Mouse (Mus musculus) retina, postnatal 1 day (tissue): ENCODE measurements around the gene Inhbc.
"Not testable (repeated sequence)": the region's sequence is repeated elsewhere in the genome, so short reads cannot be mapped to it uniquely, and the experiment has no call there.

Experiments used
- DNase-seq: peaks from one replicate; pipeline ENCODE4 v3.0.0-alpha.2; 2012

Gene Inhbc

GRCm38 (mm10) chr10:127326017-127326801, 44.0 kb downstream of the Inhbc start:
- peak; percentile 40 for DNase-seq

GRCm38 (mm10) chr10:127325454-127326016, 44.7 kb downstream of the Inhbc start:
- DNase-seq: no peak

GRCm38 (mm10) chr10:127324495-127324894, 45.7 kb downstream of the Inhbc start:
- peak; percentile 71 for DNase-seq

GRCm38 (mm10) chr10:127323131-127323855, 46.9 kb downstream of the Inhbc start:
- no peak for DNase-seq

- no peak for DNase-seq
These were observed 47.6 kb downstream of the Inhbc start for GRCm38 (mm10) chr10:127322669-127323068.

- no peak for DNase-seq
These were observed 48.1 kb downstream of the Inhbc start for GRCm38 (mm10) chr10:127322178-127322577.

- no peak for DNase-seq
These were observed 48.6 kb downstream of the Inhbc start, which contains the start of gene Arhgap9 for GRCm38 (mm10) chr10:127321621-127322020. Gene Arhgap9, plus strand, starts transcription at chr10:127321964.

- DNase-seq: no peak
These were observed 50.3 kb downstream of the Inhbc start for GRCm38 (mm10) chr10:127319969-127320368.

GRCm38 (mm10) chr10:127318009-127318408, 52.2 kb downstream of the Inhbc start:
- DNase-seq: no peak

- DNase-seq: no peak
These were observed 53.0 kb downstream of the Inhbc start for GRCm38 (mm10) chr10:127317277-127317676.

GRCm38 (mm10) chr10:127314950-127315349, 55.3 kb downstream of the Inhbc start:
- not testable (repeated sequence) for DNase-seq

GRCm38 (mm10) chr10:127313516-127313915, 56.7 kb downstream of the Inhbc start:
- not testable (repeated sequence) for DNase-seq

GRCm38 (mm10) chr10:127312858-127313257, 57.4 kb downstream of the Inhbc start:
- DNase-seq: no peak

- peak; percentile 94 for DNase-seq
These were observed 57.9 kb downstream of the Inhbc start for GRCm38 (mm10) chr10:127312356-127312676.

- DNase-seq: peak; percentile 99
These were observed 58.5 kb downstream of the Inhbc start, which contains the start of gene Mars for GRCm38 (mm10) chr10:127311476-127312355. Gene Mars, minus strand, starts transcription at chr10:127311786.

- DNase-seq: peak; percentile 64
These were observed 59.4 kb downstream of the Inhbc start for GRCm38 (mm10) chr10:127310523-127311475.

GRCm38 (mm10) chr10:127309167-127309566, 61.1 kb downstream of the Inhbc start:
- not testable (repeated sequence) for DNase-seq
